Mouse (Mus musculus): ENCODE results near the gene Pafah1b1. TPM values are rescaled to one million over a fixed set of nuclear protein-coding genes. Genes with fewer than 3 reads are reported as not detected.
A peak's percentile ranks its signal among the peaks of the same experiment; 100 is the strongest.

Gene Pafah1b1
- total RNA-seq (2014; rRNA removed) = 206 and 269 TPM in 2 replicates
- polyA plus RNA-seq (2015; fragmentation: Nextera tagmentation; extraction: Ambion mirVana) = 63.4 and 79.2 TPM in 2 replicates

GRCm38 (mm10) chr11:74724235-74724791 is at the start of gene Pafah1b1:
Gene Pafah1b1 (minus strand): TSS chr11:74724670.
- peak; percentile 46 for TF ChIP-seq CTCF (IDR thresholded peaks at IDR 0.05)
- Histone ChIP-seq H3K27ac (ENCODE audit: low read depth, low read length) (peak within 1 kb of the TSS; percentile 99), H3K36me3 (ENCODE audit: insufficient read depth, low read length) (no peaks in the 10 kb centered on the region), H3K9ac (replicated peaks; ENCODE audit: low read length, poor library complexity, severe bottlenecking) (peak within 1 kb of the TSS; percentile 99), H3K4me1 (ENCODE audit: insufficient read depth, low read length) (peaks cover 8% of the 10 kb centered on the region), H3K27me3 (ENCODE audit: insufficient read depth, low read length) (no peaks in the 10 kb centered on the region), H3K4me3 (ENCODE audit: low read depth, low read length) (peak within 1 kb of the TSS; percentile 99), H3K4me2 (ENCODE audit: low read depth, low read length, poor library complexity, severe bottlenecking) (peak within 1 kb of the TSS; percentile 68), H3K9me3 (ENCODE audit: low read length) (no peaks in the 10 kb centered on the region)
- ATAC-seq (ENCODE audit: low FRiP score) (peak; percentile 98), DNase-seq (ENCODE audit: low spot score) (peak; percentile 97)
- WGBS = 0% methylated on average over 35 of the region's 56 CpGs

GRCm38 (mm10) chr11:74772386-74772785 is 47.9 kb upstream of the Pafah1b1 start:
- no peak for TF ChIP-seq CTCF (IDR thresholded peaks at IDR 0.05)
- peaks cover 12% of the 10 kb centered on the region; the same call in 1 of the 2 replicates for H3K36me3 ChIP-seq (ENCODE audit: insufficient read depth, low read length)
- H3K4me1 ChIP-seq (ENCODE audit: insufficient read depth, low read length) = peaks cover 5% of the 10 kb centered on the region
- no peaks in the 10 kb centered on the region for H3K9me3 ChIP-seq (ENCODE audit: low read length)
- ATAC-seq (ENCODE audit: low FRiP score) (no peak), DNase-seq (ENCODE audit: low spot score) (no peak)
- H3K9ac ChIP-seq (replicated peaks; ENCODE audit: low read length, poor library complexity, severe bottlenecking) = no peak overlapping the region
- WGBS = 94% methylated on average over 2 of the region's 2 CpGs
- no peak overlapping the region for H3K4me2 ChIP-seq (ENCODE audit: low read depth, low read length, poor library complexity, severe bottlenecking)
- no peak overlapping the region for H3K27ac ChIP-seq (ENCODE audit: low read depth, low read length)
- H3K4me3 ChIP-seq (ENCODE audit: low read depth, low read length) = no peak overlapping the region
- no peaks in the 10 kb centered on the region for H3K27me3 ChIP-seq (ENCODE audit: insufficient read depth, low read length)

GRCm38 (mm10) chr11:74771650-74772049 is 47.2 kb upstream of the Pafah1b1 start:
- DNase-seq (ENCODE audit: low spot score) = no peak
- peak overlapping the region; percentile 66 for H3K4me2 ChIP-seq (ENCODE audit: low read depth, low read length, poor library complexity, severe bottlenecking)
- H3K9me3 ChIP-seq (ENCODE audit: low read length) = no peaks in the 10 kb centered on the region
- 69% methylated on average over 4 of the region's 4 CpGs for WGBS
- no peak for ATAC-seq (ENCODE audit: low FRiP score)
- H3K36me3 ChIP-seq (ENCODE audit: insufficient read depth, low read length) = peaks cover 7% of the 10 kb centered on the region; the same call in 1 of the 2 replicates
- H3K4me1 ChIP-seq (ENCODE audit: insufficient read depth, low read length) = peaks cover 5% of the 10 kb centered on the region
- H3K4me3 ChIP-seq (ENCODE audit: low read depth, low read length) = peak overlapping the region; percentile 53
- no peak overlapping the region for H3K9ac ChIP-seq (replicated peaks; ENCODE audit: low read length, poor library complexity, severe bottlenecking)
- H3K27ac ChIP-seq (ENCODE audit: low read depth, low read length) = no peak overlapping the region
- no peaks in the 10 kb centered on the region for H3K27me3 ChIP-seq (ENCODE audit: insufficient read depth, low read length)
- no peak for TF ChIP-seq CTCF (IDR thresholded peaks at IDR 0.05)

GRCm38 (mm10) chr11:74771234-74771633 is 46.8 kb upstream of the Pafah1b1 start:
- Histone ChIP-seq H3K36me3 (ENCODE audit: insufficient read depth, low read length) (peaks cover 7% of the 10 kb centered on the region; the same call in 1 of the 2 replicates), H3K4me2 (ENCODE audit: low read depth, low read length, poor library complexity, severe bottlenecking) (peak overlapping the region; percentile 66), H3K27me3 (ENCODE audit: insufficient read depth, low read length) (no peaks in the 10 kb centered on the region), H3K27ac (ENCODE audit: low read depth, low read length) (peak overlapping the region; percentile 91), H3K9me3 (ENCODE audit: low read length) (no peaks in the 10 kb centered on the region), H3K4me3 (ENCODE audit: low read depth, low read length) (peak overlapping the region; percentile 53), H3K4me1 (ENCODE audit: insufficient read depth, low read length) (peaks cover 5% of the 10 kb centered on the region), H3K9ac (replicated peaks; ENCODE audit: low read length, poor library complexity, severe bottlenecking) (peak overlapping the region; percentile 77)
- DNase-seq (ENCODE audit: low spot score) (no peak), ATAC-seq (ENCODE audit: low FRiP score) (no peak)
- WGBS = 15% methylated on average over 8 of the region's 8 CpGs
- TF ChIP-seq CTCF (IDR thresholded peaks at IDR 0.05) = no peak

- Histone ChIP-seq H3K4me3 (ENCODE audit: low read depth, low read length) (peak within 1 kb of the TSS; percentile 53), H3K36me3 (ENCODE audit: insufficient read depth, low read length) (peaks cover 7% of the 10 kb centered on the region; the same call in 1 of the 2 replicates), H3K4me2 (ENCODE audit: low read depth, low read length, poor library complexity, severe bottlenecking) (peak within 1 kb of the TSS; percentile 66), H3K27ac (ENCODE audit: low read depth, low read length) (peak within 1 kb of the TSS; percentile 91), H3K27me3 (ENCODE audit: insufficient read depth, low read length) (no peaks in the 10 kb centered on the region), H3K9ac (replicated peaks; ENCODE audit: low read length, poor library complexity, severe bottlenecking) (peak within 1 kb of the TSS; percentile 77), H3K9me3 (ENCODE audit: low read length) (no peaks in the 10 kb centered on the region), H3K4me1 (ENCODE audit: insufficient read depth, low read length) (peaks cover 5% of the 10 kb centered on the region)
- peak; percentile 96 for ATAC-seq (ENCODE audit: low FRiP score)
- TF ChIP-seq CTCF (IDR thresholded peaks at IDR 0.05) = no peak
- under 1% methylated on average over 43 of the region's 43 CpGs for WGBS
- peak; percentile 99 for DNase-seq (ENCODE audit: low spot score)
Measured at GRCm38 (mm10) chr11:74770595-74771207, 46.2 kb upstream of the Pafah1b1 start, which contains the start of gene Mettl16. Gene Mettl16 (plus strand): TSS chr11:74770830.

- peak overlapping the region; percentile 72 for H3K9ac ChIP-seq (replicated peaks; ENCODE audit: low read length, poor library complexity, severe bottlenecking)
- no peak for ATAC-seq (ENCODE audit: low FRiP score)
- H3K27me3 ChIP-seq (ENCODE audit: insufficient read depth, low read length) = no peaks in the 10 kb centered on the region
- H3K4me3 ChIP-seq (ENCODE audit: low read depth, low read length) = peak overlapping the region; percentile 53
- H3K27ac ChIP-seq (ENCODE audit: low read depth, low read length) = peak overlapping the region; percentile 91
- WGBS = 72% methylated on average over 9 of the region's 9 CpGs
- H3K36me3 ChIP-seq (ENCODE audit: insufficient read depth, low read length) = peaks cover 7% of the 10 kb centered on the region; the same call in 1 of the 2 replicates
- H3K4me1 ChIP-seq (ENCODE audit: insufficient read depth, low read length) = peaks cover 5% of the 10 kb centered on the region
- DNase-seq (ENCODE audit: low spot score) = no peak
- H3K9me3 ChIP-seq (ENCODE audit: low read length) = no peaks in the 10 kb centered on the region
- no peak for TF ChIP-seq CTCF (IDR thresholded peaks at IDR 0.05)
- H3K4me2 ChIP-seq (ENCODE audit: low read depth, low read length, poor library complexity, severe bottlenecking) = peak overlapping the region; percentile 66
Measured at GRCm38 (mm10) chr11:74770037-74770436, 45.6 kb upstream of the Pafah1b1 start.

All from midbrain, postnatal 0 days (tissue).